Mouse (Mus musculus) left cerebral cortex, postnatal 14 days (tissue): ENCODE measurements around the gene Gm38393. TPM values are rescaled to one million over a fixed set of nuclear protein-coding genes. Genes with fewer than 3 reads are reported as not detected.

ENCODE experiments used
- DNase-seq, 2 experiments: peaks; one replicate each; pipeline ENCODE4 v3.0.0; 2021 to 2022; ENCODE audit warnings: low spot score in 2 of 2, mixed read lengths in 1 of 2
- intact Hi-C: fragments of 180-260 bp; cut with DNase I; formaldehyde crosslinking; loops from one replicate; pipeline ENCODE4 v1.15.1; 2025
- long read RNA-seq, 2 experiments: library from polyadenylated mRNA; stranded (forward); transcript quantifications; one replicate each; pipeline ENCODE4 v2.0.0; 2021
- total RNA-seq, 2 experiments: library from RNA; stranded (reverse); gene quantifications; 2 replicates each; pipeline ENCODE4 v1.2.3; 2021

Gm38393 gene
- 10 to 100 TPM; 71.9 to 81.1 TPM for total RNA-seq
- long read RNA-seq, experiment 1 = 0 reads
- long read RNA-seq, experiment 2 = 0 reads

DNA sequence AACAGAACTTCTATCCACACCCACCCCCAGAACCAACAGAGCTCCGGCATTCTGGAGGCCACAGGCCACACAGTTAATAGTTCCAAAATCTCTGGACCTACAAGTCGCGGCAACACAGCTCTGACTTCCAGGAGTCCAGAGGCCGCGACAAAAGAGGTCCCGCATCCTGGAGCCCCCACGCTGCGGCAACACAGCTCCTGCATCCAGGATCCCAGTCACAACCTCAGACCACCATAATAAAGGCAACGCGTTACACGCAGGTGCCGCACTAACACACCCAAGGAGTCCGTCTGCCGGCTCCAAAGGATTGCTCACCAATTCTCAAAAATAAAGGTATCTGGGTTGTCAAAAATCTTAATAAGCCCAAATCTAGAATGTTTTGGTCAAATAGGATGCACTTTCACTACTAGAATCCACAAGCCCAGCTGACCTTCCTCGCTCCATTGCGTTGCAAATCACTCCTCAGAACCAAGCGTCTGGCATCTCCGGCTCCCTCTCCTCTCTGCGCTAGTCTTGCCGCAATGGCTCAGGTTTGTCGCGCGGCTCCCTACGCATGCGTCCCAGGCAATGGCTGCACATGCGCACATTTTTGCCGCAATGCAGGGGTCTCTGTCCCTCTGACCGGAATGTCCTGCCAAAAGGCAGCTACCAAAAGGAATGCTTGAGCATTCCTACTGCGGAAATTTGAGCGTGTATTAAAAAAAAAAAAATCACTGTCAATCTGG is at the start of gene Gm38393, which contains the start of gene Snurf:
Gene Gm38393, minus strand, starts transcription at position 459 of the 725 bp plus-strand sequence.
Gene Snurf, minus strand, starts transcription at position 444 of the 725 bp plus-strand sequence.
- intact Hi-C loops = no loop called here
- peak; percentile 81 to 87 for DNase-seq

DNA sequence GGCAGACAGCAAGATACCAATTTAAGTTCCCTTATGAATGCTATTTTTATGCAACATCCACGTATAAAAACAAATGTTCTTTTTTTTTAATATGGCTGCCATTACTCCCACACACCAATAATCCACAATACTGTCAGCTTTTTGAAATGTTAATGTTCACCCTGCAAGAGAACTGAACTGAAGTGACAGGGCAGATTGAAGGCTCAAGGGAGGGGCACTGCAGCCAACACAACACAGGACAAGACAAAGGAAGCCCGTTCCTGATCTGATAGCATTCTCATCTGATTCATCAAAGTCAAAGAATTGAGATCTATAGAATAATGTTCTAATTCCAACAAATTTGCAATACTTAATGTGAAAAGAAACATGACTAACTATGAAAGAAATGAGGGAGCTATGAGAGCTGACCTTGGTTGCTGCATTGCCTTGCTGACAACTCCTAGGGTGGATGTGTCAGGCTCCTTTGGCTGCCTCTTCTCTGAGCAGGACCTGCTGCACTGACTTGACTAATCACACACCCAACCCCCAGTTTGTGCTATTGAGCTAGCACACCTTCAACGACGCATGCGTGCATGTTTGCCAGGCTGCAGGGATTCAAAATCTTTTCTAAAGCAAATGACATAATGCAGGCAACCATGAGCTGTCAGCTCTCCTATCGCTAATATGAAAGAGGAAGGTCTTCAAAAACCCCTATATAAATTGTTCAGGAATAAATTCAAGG is 42.8 kb upstream of the Gm38393 start:
- intact Hi-C loops = loop anchor here (10.0 kb wide), 1 partner anchor 57 kb away; no protein-coding TSS in a partner anchor
- DNase-seq = peak; percentile 60 to 73

DNA sequence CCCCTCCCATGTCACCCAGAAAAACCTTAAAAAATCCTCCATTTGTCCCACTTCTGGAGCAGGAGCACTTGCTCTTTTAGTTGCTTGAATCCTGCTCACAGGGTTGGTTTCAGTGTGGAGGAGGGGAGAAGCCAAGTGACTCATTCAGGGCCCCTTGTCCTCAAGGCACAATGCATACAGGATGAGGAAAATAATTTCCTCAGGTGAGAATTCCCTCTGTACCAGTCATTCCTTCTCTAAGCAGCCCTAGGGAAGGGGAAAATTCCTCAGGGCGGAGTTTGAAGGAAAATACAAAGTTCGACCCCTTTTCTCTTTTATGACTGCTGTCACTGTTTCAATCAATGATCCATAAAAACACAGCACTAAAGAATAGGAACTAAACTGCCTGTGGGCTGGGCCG is 8.3 kb upstream of the Gm38393 start:
- no peak for DNase-seq
- intact Hi-C loops = no loop called here

DNA sequence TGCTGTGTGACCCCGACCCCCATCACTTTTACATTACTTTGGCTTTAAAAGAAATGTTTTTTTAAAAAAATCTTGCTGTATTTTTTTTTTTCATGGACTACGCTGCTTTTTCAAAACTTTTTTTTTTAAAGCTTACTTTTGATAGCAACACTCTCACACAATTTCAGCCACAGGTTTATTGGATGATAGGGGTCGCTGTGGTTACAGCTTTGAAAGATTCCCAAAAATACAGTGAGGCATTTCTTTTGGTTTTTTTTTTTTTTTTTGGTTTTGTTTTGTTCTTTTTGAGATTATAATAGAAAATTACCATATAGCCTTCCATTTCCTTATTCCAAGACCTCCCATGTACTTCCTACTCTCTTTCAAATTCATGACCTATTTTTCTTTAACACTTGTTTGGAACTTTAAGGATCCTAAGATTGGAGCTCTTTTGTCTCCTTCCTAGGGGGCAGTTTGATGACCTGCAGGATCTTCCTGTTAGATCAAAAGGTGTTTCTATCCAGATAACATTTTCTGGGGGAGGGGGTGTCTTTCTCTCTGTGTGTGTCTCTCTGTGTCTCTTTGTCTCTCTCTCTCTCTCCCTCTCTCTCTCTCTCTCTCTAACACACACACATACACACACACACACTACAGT is 3.0 kb upstream of the Gm38393 start:
- intact Hi-C loops = no loop called here
- peak in 1 of 2 experiments; percentile 20 for DNase-seq

DNA sequence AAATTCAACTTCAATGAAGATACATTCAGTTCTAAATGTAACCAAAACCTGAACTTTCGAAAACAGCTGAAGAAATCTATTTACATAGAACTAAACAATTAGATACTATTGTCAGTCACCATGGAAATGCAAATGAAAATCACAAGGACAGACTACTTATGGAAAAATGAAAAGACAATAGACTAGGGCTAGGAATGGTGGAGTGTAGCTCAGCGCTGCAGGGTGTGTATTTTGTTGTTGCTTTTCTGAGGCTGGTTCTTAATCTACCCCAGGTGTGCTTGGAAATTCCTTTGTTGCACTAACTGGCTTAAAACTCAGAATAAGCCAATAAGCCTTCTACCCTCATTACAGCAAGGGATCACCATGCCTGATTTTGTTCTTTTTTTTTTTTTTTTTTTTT is 1.4 kb upstream of the Gm38393 start:
- intact Hi-C loops = no loop called here
- no peak for DNase-seq

DNA sequence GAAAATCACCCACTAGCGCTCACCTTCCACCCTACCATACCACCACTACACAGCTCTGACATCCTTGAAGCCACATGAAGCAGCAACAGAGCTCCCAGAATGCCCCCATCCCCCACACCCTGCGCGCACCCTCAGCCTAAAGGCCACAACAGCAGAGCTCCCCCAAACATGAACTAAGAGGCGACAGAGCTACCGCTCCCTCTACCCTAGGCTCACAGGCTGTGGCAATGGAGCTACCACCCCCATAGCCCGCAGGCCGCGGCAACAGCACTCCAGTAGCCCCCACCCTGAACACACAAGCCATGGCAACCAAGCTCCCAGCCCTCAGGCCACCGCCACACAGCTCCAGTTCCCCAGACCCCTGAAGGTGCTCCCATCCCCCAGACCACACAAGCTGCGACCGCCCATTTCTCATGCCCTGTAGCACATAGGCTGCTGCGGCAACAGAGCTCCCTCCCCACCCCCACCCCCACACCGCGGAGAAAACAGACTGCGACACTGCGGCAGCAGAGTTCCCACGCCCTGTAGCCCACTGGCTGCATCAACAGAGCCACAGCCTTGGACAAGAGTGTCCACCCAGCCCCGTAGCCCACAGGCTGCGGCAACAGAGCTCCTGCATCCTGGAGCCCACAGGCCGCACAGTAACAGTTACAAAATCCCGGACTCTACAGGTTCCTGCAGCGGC is 801 bp downstream of the Gm38393 start:
- peak; percentile 32 to 62 for DNase-seq
- intact Hi-C loops = no loop called here

DNA sequence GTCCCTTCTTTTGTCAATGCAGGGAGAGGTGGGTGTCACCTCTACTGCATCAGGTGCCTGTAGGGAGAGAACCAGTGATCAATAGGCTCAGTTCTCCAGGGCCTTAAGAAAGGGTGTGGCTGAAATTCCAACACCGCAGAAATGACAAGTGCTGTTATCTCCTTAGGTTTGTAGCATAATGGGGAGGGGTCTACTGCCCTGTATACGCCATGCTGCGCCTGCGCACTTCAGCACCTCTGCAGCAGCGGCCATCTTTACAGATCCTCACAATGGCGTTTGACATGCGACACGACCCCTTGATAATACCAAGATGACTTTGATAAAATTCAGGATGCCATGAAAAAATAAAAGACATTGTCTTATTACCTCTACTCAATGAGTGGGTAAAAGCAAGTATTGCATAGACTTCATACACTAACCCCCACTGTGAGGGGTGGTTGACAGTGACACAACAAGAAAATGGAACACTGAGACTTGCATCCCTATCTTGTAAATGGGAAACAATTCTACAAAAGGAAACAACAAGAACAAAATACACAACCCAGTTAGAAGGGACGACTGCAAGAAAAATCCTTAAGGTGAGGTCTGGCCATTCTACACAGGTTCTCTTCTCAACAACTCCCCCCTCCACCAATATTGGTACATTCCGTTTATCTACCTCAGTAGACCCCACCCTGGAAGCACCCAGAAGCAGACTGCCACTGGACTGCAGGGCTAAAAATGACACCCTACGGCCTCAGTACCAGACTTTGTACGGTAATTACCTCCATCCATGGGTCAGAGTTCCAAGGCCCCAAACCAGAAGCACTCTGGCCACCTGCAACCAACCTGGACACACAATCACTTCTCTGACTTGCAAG is 1.6 kb downstream of the Gm38393 start:
- intact Hi-C loops = no loop called here
- DNase-seq = peak; percentile 62 to 65

DNA sequence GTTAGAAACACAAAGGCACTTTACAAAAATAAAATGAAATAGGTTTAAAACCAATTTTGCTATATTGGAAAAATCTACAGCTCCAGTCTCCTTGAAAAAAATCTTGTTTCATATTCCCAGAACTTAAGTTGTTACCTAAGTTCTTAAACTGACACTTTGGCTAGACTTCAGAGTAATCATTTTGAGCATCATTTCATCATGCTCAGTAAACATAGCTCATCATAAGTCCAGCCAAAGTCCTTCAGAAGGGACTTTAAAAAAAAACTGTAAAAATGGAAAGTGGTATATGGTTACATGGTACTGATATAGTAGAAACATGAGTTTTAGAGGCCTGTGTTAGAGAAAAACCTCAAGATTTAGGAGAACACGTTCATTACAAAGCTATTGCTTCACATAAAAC is 26.2 kb downstream of the Gm38393 start:
- intact Hi-C loops = no loop called here
- no peak for DNase-seq

Other genes starting within 250 kb of the Gm38393 start
- gene Snurf, start within 50 bp of the Gm38393 start, total RNA-seq = 1,000 to 10,000 TPM; 2,439 to 2,731 TPM
- 100 to 1,000 TPM; 935 to 955 TPM for gene Snrpn, start 135.2 kb upstream of the Gm38393 start, total RNA-seq